Mouse (Mus musculus): ENCODE data around the gene Olfr148. TPM values are rescaled to one million over a fixed set of nuclear protein-coding genes. Genes with fewer than 3 reads are reported as not detected.

Gene Olfr148
- polyA plus RNA-seq, 1 experiment from 2014 or later = not detected

DNA sequence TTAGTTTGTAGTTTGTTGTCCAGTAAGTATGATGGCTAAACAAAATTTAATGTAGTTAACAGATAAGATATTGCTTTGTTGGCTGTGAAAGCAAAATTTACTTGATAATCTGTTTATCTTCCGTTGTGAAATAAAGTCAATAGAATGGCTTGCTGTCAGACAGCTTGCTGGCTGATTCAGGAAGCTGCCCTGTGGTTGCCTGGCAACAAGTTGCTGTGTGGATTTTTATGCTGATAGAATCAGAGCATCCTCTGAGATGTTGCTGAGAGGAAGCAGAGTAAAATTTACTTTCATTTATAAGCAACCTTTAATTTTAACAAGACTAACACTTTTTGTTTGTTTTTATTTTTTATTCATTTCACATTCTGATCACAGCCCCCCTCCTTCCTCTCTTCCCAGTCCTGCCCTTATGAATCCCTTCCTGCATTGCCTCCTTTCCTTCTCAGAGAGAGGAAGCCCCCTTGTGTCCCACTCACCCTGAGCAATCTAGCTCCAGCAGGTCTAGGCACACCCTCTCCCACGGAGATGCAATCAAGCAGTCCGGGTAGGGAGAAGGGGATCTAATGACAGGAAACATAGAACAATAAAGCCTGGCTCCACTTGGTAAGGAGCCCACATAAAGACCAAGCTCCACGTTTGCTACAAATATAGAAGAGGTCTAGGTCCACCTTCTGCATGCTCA lies 23.6 kb downstream of the Olfr148 start:
- Histone ChIP-seq H3K4me1 (no peaks in the 10 kb centered on the region), H3K27ac (no peak overlapping the region), H3K36me3 (no peaks in the 10 kb centered on the region), H3K9me3 (no peaks in the 10 kb centered on the region), H3K4me2 (replicated peaks) (no peak overlapping the region), H3K27me3 (no peaks in the 10 kb centered on the region), H3K9ac (no peak overlapping the region), H3K4me3 (no peak overlapping the region)
- no peak for ATAC-seq (ENCODE audit: low FRiP score, low read depth)
- WGBS = 22% methylated on average over 4 of the region's 4 CpGs

DNA sequence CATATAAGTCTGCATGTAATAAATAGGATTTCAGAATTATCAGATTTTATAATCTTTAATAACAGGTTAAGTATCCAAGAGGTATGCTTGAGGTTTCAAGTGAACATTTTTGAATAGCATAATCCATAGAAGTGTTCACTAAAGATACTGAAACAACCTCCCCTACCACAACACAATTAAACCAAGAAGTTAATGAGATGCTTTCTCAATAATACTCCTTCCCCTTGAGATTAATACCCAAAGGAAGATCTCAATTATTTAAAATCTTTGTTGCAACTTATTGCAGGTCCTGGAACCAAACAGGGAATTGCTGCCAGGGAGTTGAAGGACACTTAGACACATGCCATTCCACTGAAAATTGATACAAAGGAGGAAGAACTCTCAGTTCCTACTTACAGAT lies 34.3 kb downstream of the Olfr148 start, which contains the start of gene Olfr961:
Olfr961 (plus strand) TSS at position 301 of the 400 bp plus-strand sequence.
- ATAC-seq (ENCODE audit: low FRiP score, low read depth) = no peak
- Histone ChIP-seq H3K4me1 (no peaks in the 10 kb centered on the region), H3K4me3 (no peak within 1 kb of the TSS)

GRCm38 (mm10) chr9:39647382-39647781 lies 36.9 kb downstream of the Olfr148 start:
- no peak overlapping the region for H3K4me2 ChIP-seq (replicated peaks)
- WGBS = 89% methylated on average over 4 of the region's 4 CpGs
- no peaks in the 10 kb centered on the region for H3K4me1 ChIP-seq
- H3K9ac ChIP-seq = no peak overlapping the region
- no peaks in the 10 kb centered on the region for H3K27me3 ChIP-seq
- no peak overlapping the region for H3K27ac ChIP-seq
- H3K9me3 ChIP-seq = no peaks in the 10 kb centered on the region
- H3K36me3 ChIP-seq = no peaks in the 10 kb centered on the region
- ATAC-seq (ENCODE audit: low FRiP score, low read depth) = no peak
- no peak overlapping the region for H3K4me3 ChIP-seq

More for the DNA sequence above, 34.3 kb downstream of the Olfr148 start, which contains the start of gene Olfr961:
- H3K36me3 ChIP-seq = no peaks in the 10 kb centered on the region
- H3K9me3 ChIP-seq = no peaks in the 10 kb centered on the region
- H3K27me3 ChIP-seq = no peaks in the 10 kb centered on the region
- H3K4me2 ChIP-seq (replicated peaks) = no peak within 1 kb of the TSS
- no peak within 1 kb of the TSS for H3K27ac ChIP-seq
- no peak within 1 kb of the TSS for H3K9ac ChIP-seq

DNA sequence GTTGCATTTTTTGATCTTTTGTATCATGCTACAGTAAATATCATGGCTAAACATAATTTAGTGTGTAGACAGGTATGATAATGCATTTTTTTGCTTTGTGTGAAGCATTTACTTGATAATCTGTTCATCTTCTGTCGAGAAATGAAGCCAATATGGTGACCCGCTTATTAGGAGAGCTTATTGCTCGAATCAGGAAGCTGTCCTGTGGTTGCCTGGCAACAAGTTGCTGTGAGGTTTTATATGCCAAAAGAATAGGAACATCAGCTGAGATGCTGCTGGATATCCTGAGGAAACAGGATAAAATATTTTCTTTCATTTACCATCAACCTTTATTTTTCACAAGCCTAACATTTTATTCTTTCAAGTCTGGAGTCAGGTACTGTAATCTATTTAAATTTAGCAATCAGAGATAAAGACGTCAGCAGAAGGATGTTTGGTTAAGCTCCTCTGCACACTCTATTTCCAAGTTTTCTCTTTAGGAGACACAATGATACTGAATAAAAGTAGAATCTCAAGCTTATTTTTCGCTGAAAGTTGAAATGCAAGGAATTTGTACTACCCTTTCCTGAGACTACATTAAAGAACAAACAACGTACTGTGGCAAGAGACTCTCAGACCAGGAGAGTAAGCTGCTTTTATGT lies 44.4 kb downstream of the Olfr148 start:
- Histone ChIP-seq H3K9ac (no peak overlapping the region), H3K27me3 (no peaks in the 10 kb centered on the region), H3K4me3 (no peak overlapping the region), H3K36me3 (no peaks in the 10 kb centered on the region), H3K9me3 (no peaks in the 10 kb centered on the region), H3K4me2 (replicated peaks) (no peak overlapping the region), H3K27ac (no peak overlapping the region), H3K4me1 (no peaks in the 10 kb centered on the region)
- WGBS = 76% methylated on average over 6 of the region's 6 CpGs
- no peak for ATAC-seq (ENCODE audit: low FRiP score, low read depth)

Other genes with a start within 250 kb of the Olfr148 start
- not detected in 2 replicates for gene Olfr951, start 223.2 kb upstream of the Olfr148 start, polyA plus RNA-seq (2015; fragmentation: Nextera tagmentation; extraction: Ambion mirVana)
- gene Olfr952, start 183.5 kb upstream of the Olfr148 start, polyA plus RNA-seq (2015; fragmentation: Nextera tagmentation; extraction: Ambion mirVana) = not detected in 2 replicates
- gene Olfr954, start 154.0 kb upstream of the Olfr148 start, polyA plus RNA-seq (2015; fragmentation: Nextera tagmentation; extraction: Ambion mirVana) = not detected in 2 replicates
- not detected in 2 replicates for gene Olfr955, start 138.7 kb upstream of the Olfr148 start, polyA plus RNA-seq (2015; fragmentation: Nextera tagmentation; extraction: Ambion mirVana)
- gene Olfr44, start 116.7 kb upstream of the Olfr148 start, polyA plus RNA-seq (2015; fragmentation: Nextera tagmentation; extraction: Ambion mirVana) = not detected in 2 replicates
- not detected in 2 replicates for gene Olfr957, start 94.8 kb upstream of the Olfr148 start, polyA plus RNA-seq (2015; fragmentation: Nextera tagmentation; extraction: Ambion mirVana)
- gene Olfr958, start 56.6 kb upstream of the Olfr148 start, polyA plus RNA-seq (2015; fragmentation: Nextera tagmentation; extraction: Ambion mirVana) = not detected in 2 replicates
- gene Olfr959, start 35.1 kb upstream of the Olfr148 start, polyA plus RNA-seq (2015; fragmentation: Nextera tagmentation; extraction: Ambion mirVana) = not detected in 2 replicates
- 62.4 and 64.0 TPM in 2 replicates for gene AW551984, start 6.3 kb upstream of the Olfr148 start, polyA plus RNA-seq (2015; fragmentation: Nextera tagmentation; extraction: Ambion mirVana)
- not detected in 2 replicates for gene Olfr960, start 10.7 kb downstream of the Olfr148 start, polyA plus RNA-seq (2015; fragmentation: Nextera tagmentation; extraction: Ambion mirVana)
- gene Olfr961, start 34.4 kb downstream of the Olfr148 start, polyA plus RNA-seq (2015; fragmentation: Nextera tagmentation; extraction: Ambion mirVana) = not detected in 2 replicates
- not detected in 2 replicates for gene Olfr963, start 56.5 kb downstream of the Olfr148 start, polyA plus RNA-seq (2015; fragmentation: Nextera tagmentation; extraction: Ambion mirVana)
- gene Olfr149, start 96.5 kb downstream of the Olfr148 start, polyA plus RNA-seq (2015; fragmentation: Nextera tagmentation; extraction: Ambion mirVana) = not detected in 2 replicates
- gene Olfr965, start 100.7 kb downstream of the Olfr148 start, polyA plus RNA-seq (2015; fragmentation: Nextera tagmentation; extraction: Ambion mirVana) = not detected in 2 replicates
- gene Olfr150, start 120.3 kb downstream of the Olfr148 start, polyA plus RNA-seq (2015; fragmentation: Nextera tagmentation; extraction: Ambion mirVana) = not detected in 2 replicates
- not detected in 2 replicates for gene Olfr967, start 135.6 kb downstream of the Olfr148 start, polyA plus RNA-seq (2015; fragmentation: Nextera tagmentation; extraction: Ambion mirVana)
- gene Olfr968, start 172.6 kb downstream of the Olfr148 start, polyA plus RNA-seq (2015; fragmentation: Nextera tagmentation; extraction: Ambion mirVana) = not detected in 2 replicates
- not detected in 2 replicates for gene Olfr969, start 180.3 kb downstream of the Olfr148 start, polyA plus RNA-seq (2015; fragmentation: Nextera tagmentation; extraction: Ambion mirVana)
- not detected in 2 replicates for gene Olfr970, start 198.2 kb downstream of the Olfr148 start, polyA plus RNA-seq (2015; fragmentation: Nextera tagmentation; extraction: Ambion mirVana)
- not detected in 2 replicates for gene Olfr971, start 226.2 kb downstream of the Olfr148 start, polyA plus RNA-seq (2015; fragmentation: Nextera tagmentation; extraction: Ambion mirVana)